Comparison of ENCODE assay signal across 20 mouse cellular contexts in the genomic region with DNA sequence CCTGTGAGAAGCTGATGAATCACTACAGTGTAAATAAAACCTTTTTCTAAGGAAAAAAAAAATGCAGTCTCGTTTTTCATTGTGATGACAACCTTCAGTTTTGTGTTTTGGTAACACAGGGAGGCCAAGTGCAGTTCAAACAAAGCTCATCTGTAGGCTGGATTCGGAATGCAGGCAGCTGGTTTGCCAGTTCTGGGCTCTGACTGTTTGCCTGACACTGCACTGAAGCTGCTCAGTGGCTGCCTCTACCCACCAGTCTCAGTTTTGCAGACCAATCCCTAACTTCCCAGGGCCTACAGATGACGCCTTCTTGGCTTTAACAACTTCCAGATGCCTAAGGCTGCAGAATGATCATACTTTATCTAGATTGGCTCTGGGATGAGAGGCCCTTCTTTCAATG.
DNase-seq lines count a peak whose midpoint lies in the region; ATAC-seq lines count a peak whose summit lies in the region.
"Had no signal": no experiment of that assay in that cellular context is flagged by ENCODE, and none has a peak within 500 bp of the region (broad histone marks: within the 10 kb centered on the region; RNA-seq: fewer than 3 reads in every experiment).

No protein-coding gene starts in this region.

- no peaks in the 10 kb centered on the region for H3K36me3 ChIP-seq in intestine, embryonic 14.5 days (ENCODE audit: control insufficient read depth, insufficient read depth, low read length)
- no peaks in the 10 kb centered on the region for H3K36me3 ChIP-seq in intestine, embryonic 16.5 days (ENCODE audit: control insufficient read depth, insufficient read depth, low read length)
- H3K36me3 ChIP-seq in embryonic facial prominence, embryonic 14.5 days (ENCODE audit: control insufficient read depth, insufficient read depth, low read length): no peaks in the 10 kb centered on the region
- H3K36me3 ChIP-seq in heart, embryonic 12.5 days: no peaks in the 10 kb centered on the region
- H3K36me3 ChIP-seq: forebrain, embryonic 15.5 days; lung, embryonic 15.5 days; midbrain, embryonic 15.5 days; neural tube, embryonic 12.5 days had no signal

- H3K9me3 ChIP-seq in intestine, embryonic 14.5 days (ENCODE audit: control insufficient read depth, low read length): no peaks in the 10 kb centered on the region
- H3K9me3 ChIP-seq in intestine, embryonic 16.5 days (ENCODE audit: control insufficient read depth, low read length): no peaks in the 10 kb centered on the region
- H3K9me3 ChIP-seq in embryonic facial prominence, embryonic 14.5 days (ENCODE audit: control insufficient read depth, low read length): no peaks in the 10 kb centered on the region
- no peaks in the 10 kb centered on the region for H3K9me3 ChIP-seq in heart, embryonic 12.5 days (replicated peaks)
- H3K9me3 ChIP-seq: forebrain, embryonic 15.5 days; lung, embryonic 15.5 days; midbrain, embryonic 15.5 days; neural tube, embryonic 12.5 days had no signal

- ATAC-seq in intestine, embryonic 14.5 days (replicated peaks; ENCODE audit: low FRiP score, low TSS enrichment, low read depth): peak; percentile 81; the same call in 1 of the 2 replicates
- ATAC-seq in intestine, embryonic 16.5 days: no peak
- ATAC-seq in embryonic facial prominence, embryonic 14.5 days (ENCODE audit: low read depth): peak; percentile 63
- ATAC-seq in heart, embryonic 12.5 days (ENCODE audit: insufficient number of reproducible peaks, low FRiP score): no peak
- ATAC-seq: forebrain, embryonic 15.5 days; hindbrain, embryonic 16.5 days; midbrain, embryonic 15.5 days had no signal

- 12% methylated on average over 3 of the region's 3 CpGs for WGBS in intestine, embryonic 14.5 days
- 23% methylated on average over 3 of the region's 3 CpGs for WGBS in intestine, embryonic 16.5 days
- WGBS in embryonic facial prominence, embryonic 14.5 days: 26% methylated on average over 3 of the region's 3 CpGs
- WGBS in heart, embryonic 12.5 days: 46% methylated on average over 3 of the region's 3 CpGs

- H3K4me1 ChIP-seq in intestine, embryonic 14.5 days (replicated peaks; ENCODE audit: control insufficient read depth, insufficient read depth, low read length): peaks cover 5% of the 10 kb centered on the region; the same call in 1 of the 2 replicates
- H3K4me1 ChIP-seq in intestine, embryonic 16.5 days (ENCODE audit: control insufficient read depth, insufficient read depth, low read length): peaks cover 6% of the 10 kb centered on the region; the same call in 1 of the 2 replicates
- H3K4me1 ChIP-seq in embryonic facial prominence, embryonic 14.5 days (ENCODE audit: control insufficient read depth, insufficient read depth, low read length): no peaks in the 10 kb centered on the region; the same call in none of the 2 replicates
- peaks cover 5% of the 10 kb centered on the region; the same call in 1 of the 2 replicates for H3K4me1 ChIP-seq in heart, embryonic 12.5 days (replicated peaks)

- peak; percentile 55 for DNase-seq in intestine, embryonic 14.5 days (ENCODE audit: low spot score)
- DNase-seq in lung, postnatal 10 days: peak; percentile 17
- DNase-seq in lung, postnatal 25 days (ENCODE audit: low spot score): no peak
- DNase-seq in embryonic facial prominence, embryonic 14.5 days (ENCODE audit: low spot score): peak; percentile 60
- DNase-seq in yolk sac, embryonic 10.5 days (ENCODE audit: low spot score): peak; percentile 25
- no peak for DNase-seq in right cerebral cortex, postnatal 36 days (ENCODE audit: low spot score in 2 of 2)
- DNase-seq: adrenal gland, adult 8-10 months; cerebellum, adult 9-10 months; gastrocnemius, postnatal 10 days; heart, postnatal 14 days; liver; retina, postnatal 1 day; spleen, adult 18-20 months had no signal

- no peak overlapping the region for H3K4me2 ChIP-seq in intestine, embryonic 14.5 days (ENCODE audit: low read length)
- H3K4me2 ChIP-seq in intestine, embryonic 16.5 days (ENCODE audit: low read depth, low read length): no peak overlapping the region
- H3K4me2 ChIP-seq in embryonic facial prominence, embryonic 14.5 days (ENCODE audit: low read depth, low read length): no peak overlapping the region
- H3K4me2 ChIP-seq in heart, embryonic 12.5 days: no peak overlapping the region
- H3K4me2 ChIP-seq: forebrain, embryonic 15.5 days; lung, embryonic 15.5 days; midbrain, embryonic 15.5 days; neural tube, embryonic 12.5 days had no signal

- H3K4me3 ChIP-seq in intestine, embryonic 14.5 days (ENCODE audit: low read depth, low read length): no peak overlapping the region
- no peak overlapping the region for H3K4me3 ChIP-seq in intestine, embryonic 16.5 days (ENCODE audit: low read length)
- H3K4me3 ChIP-seq in embryonic facial prominence, embryonic 14.5 days (ENCODE audit: low read depth, low read length): no peak overlapping the region
- H3K4me3 ChIP-seq in heart, embryonic 12.5 days: no peak overlapping the region
- H3K4me3 ChIP-seq: forebrain, embryonic 15.5 days; lung, embryonic 15.5 days; midbrain, embryonic 15.5 days; neural tube, embryonic 12.5 days had no signal

- H3K27ac ChIP-seq in intestine, embryonic 14.5 days (ENCODE audit: low read depth): peak overlapping the region; percentile 38; the same call in 1 of the 2 replicates
- H3K27ac ChIP-seq in intestine, embryonic 16.5 days (ENCODE audit: low read length): no peak overlapping the region
- H3K27ac ChIP-seq in embryonic facial prominence, embryonic 14.5 days (replicated peaks; ENCODE audit: low read depth, low read length): no peak overlapping the region
- H3K27ac ChIP-seq in heart, embryonic 12.5 days (ENCODE audit: poor library complexity, severe bottlenecking): no peak overlapping the region
- H3K27ac ChIP-seq: forebrain, embryonic 15.5 days; lung, embryonic 15.5 days; midbrain, embryonic 15.5 days; neural tube, embryonic 12.5 days had no signal

- H3K27me3 ChIP-seq in intestine, embryonic 14.5 days (replicated peaks; ENCODE audit: control insufficient read depth, insufficient read depth, low read length): no peaks in the 10 kb centered on the region
- no peaks in the 10 kb centered on the region for H3K27me3 ChIP-seq in intestine, embryonic 16.5 days (replicated peaks; ENCODE audit: control insufficient read depth, insufficient read depth, low read length)
- no peaks in the 10 kb centered on the region for H3K27me3 ChIP-seq in embryonic facial prominence, embryonic 14.5 days (replicated peaks; ENCODE audit: control insufficient read depth, insufficient read depth, low read length)
- H3K27me3 ChIP-seq in heart, embryonic 12.5 days (replicated peaks): no peaks in the 10 kb centered on the region
- H3K27me3 ChIP-seq: forebrain, embryonic 15.5 days; lung, embryonic 15.5 days; midbrain, embryonic 15.5 days; neural tube, embryonic 12.5 days had no signal

- H3K9ac ChIP-seq in intestine, embryonic 14.5 days (ENCODE audit: low read length): no peak overlapping the region
- no peak overlapping the region for H3K9ac ChIP-seq in intestine, embryonic 16.5 days (ENCODE audit: low read depth, low read length)
- no peak overlapping the region for H3K9ac ChIP-seq in embryonic facial prominence, embryonic 14.5 days (ENCODE audit: low read depth, low read length)
- no peak overlapping the region for H3K9ac ChIP-seq in heart, embryonic 12.5 days
- H3K9ac ChIP-seq: forebrain, embryonic 15.5 days; lung, embryonic 15.5 days; midbrain, embryonic 15.5 days; neural tube, embryonic 12.5 days had no signal

Comparison
In these comparisons a context has a peak if more than half of its experiments do, and no peak if none do; other contexts are left out.
1. ATAC-seq: peak in intestine, embryonic 14.5 days (single experiment) and embryonic facial prominence, embryonic 14.5 days (single experiment); none in intestine, embryonic 16.5 days (single experiment) and heart, embryonic 12.5 days (single experiment).
2. DNase-seq: peak in intestine, embryonic 14.5 days (single experiment), lung, postnatal 10 days (single experiment), embryonic facial prominence, embryonic 14.5 days (single experiment) and yolk sac, embryonic 10.5 days (single experiment); none in lung, postnatal 25 days (single experiment) and right cerebral cortex, postnatal 36 days (0 of 2).